Mouse (Mus musculus): ENCODE results near the gene Tcea3. TPM values are rescaled to one million over a fixed set of nuclear protein-coding genes. Genes with fewer than 3 reads are reported as not detected.

Tcea3 gene
- polyA plus RNA-seq, 1 experiment from 2014 or later = 19.8 TPM

GRCm38 (mm10) chr4:136308355-136308754 lies 60.8 kb downstream of the Tcea3 start:
- Histone ChIP-seq H3K36me3 (ENCODE audit: control insufficient read depth, insufficient read depth, low read length) (no peaks in the 10 kb centered on the region), H3K4me1 (ENCODE audit: control insufficient read depth, insufficient read depth, low read length) (peaks cover 8% of the 10 kb centered on the region), H3K4me2 (replicated peaks; ENCODE audit: low read depth, low read length) (no peak overlapping the region), H3K27ac (ENCODE audit: low read length) (no peak overlapping the region), H3K9ac (replicated peaks; ENCODE audit: low read depth, low read length) (no peak overlapping the region), H3K27me3 (ENCODE audit: control insufficient read depth, insufficient read depth, low read length) (no peaks in the 10 kb centered on the region), H3K4me3 (ENCODE audit: low read depth, low read length) (no peak overlapping the region), H3K9me3 (ENCODE audit: control insufficient read depth, low read depth, low read length) (no peaks in the 10 kb centered on the region)
- no peak for ATAC-seq (ENCODE audit: insufficient number of reproducible peaks, insufficient read depth, low FRiP score, low read depth)
- 59% methylated on average over 2 of the region's 2 CpGs for WGBS

GRCm38 (mm10) chr4:136309780-136310179 lies 62.3 kb downstream of the Tcea3 start:
- Histone ChIP-seq H3K36me3 (ENCODE audit: control insufficient read depth, insufficient read depth, low read length) (no peaks in the 10 kb centered on the region), H3K9me3 (ENCODE audit: control insufficient read depth, low read depth, low read length) (no peaks in the 10 kb centered on the region), H3K27me3 (ENCODE audit: control insufficient read depth, insufficient read depth, low read length) (no peaks in the 10 kb centered on the region), H3K4me2 (replicated peaks; ENCODE audit: low read depth, low read length) (peak overlapping the region; percentile 57), H3K4me1 (ENCODE audit: control insufficient read depth, insufficient read depth, low read length) (peaks cover 21% of the 10 kb centered on the region), H3K9ac (replicated peaks; ENCODE audit: low read depth, low read length) (peak overlapping the region; percentile 100; the same call in 1 of the 2 replicates), H3K4me3 (ENCODE audit: low read depth, low read length) (peak overlapping the region; percentile 98), H3K27ac (ENCODE audit: low read length) (peak overlapping the region; percentile 79)
- WGBS = 3% methylated on average over 11 of the region's 11 CpGs
- no peak for ATAC-seq (ENCODE audit: insufficient number of reproducible peaks, insufficient read depth, low FRiP score, low read depth)

GRCm38 (mm10) chr4:136310229-136311041 lies 62.9 kb downstream of the Tcea3 start, which contains the start of gene Hnrnpr:
Gene Hnrnpr, plus strand, starts transcription at chr4:136310942.
- WGBS = under 1% methylated on average over 60 of the region's 65 CpGs
- peaks cover 26% of the 10 kb centered on the region for H3K4me1 ChIP-seq (ENCODE audit: control insufficient read depth, insufficient read depth, low read length)
- H3K9me3 ChIP-seq (ENCODE audit: control insufficient read depth, low read depth, low read length) = no peaks in the 10 kb centered on the region
- H3K27ac ChIP-seq (ENCODE audit: low read length) = peak within 1 kb of the TSS; percentile 97
- peak; percentile 99 for ATAC-seq (ENCODE audit: insufficient number of reproducible peaks, insufficient read depth, low FRiP score, low read depth)
- peak within 1 kb of the TSS; percentile 98 for H3K4me3 ChIP-seq (ENCODE audit: low read depth, low read length)
- H3K27me3 ChIP-seq (ENCODE audit: control insufficient read depth, insufficient read depth, low read length) = no peaks in the 10 kb centered on the region
- H3K36me3 ChIP-seq (ENCODE audit: control insufficient read depth, insufficient read depth, low read length) = no peaks in the 10 kb centered on the region
- peak within 1 kb of the TSS; percentile 77 for H3K4me2 ChIP-seq (replicated peaks; ENCODE audit: low read depth, low read length)
- peak within 1 kb of the TSS; percentile 100 for H3K9ac ChIP-seq (replicated peaks; ENCODE audit: low read depth, low read length)

- WGBS = under 1% methylated on average over 75 of the region's 81 CpGs
- no peaks in the 10 kb centered on the region for H3K9me3 ChIP-seq (ENCODE audit: control insufficient read depth, low read depth, low read length)
- peak overlapping the region; percentile 100 for H3K9ac ChIP-seq (replicated peaks; ENCODE audit: low read depth, low read length)
- H3K27me3 ChIP-seq (ENCODE audit: control insufficient read depth, insufficient read depth, low read length) = no peaks in the 10 kb centered on the region
- peaks cover 26% of the 10 kb centered on the region for H3K4me1 ChIP-seq (ENCODE audit: control insufficient read depth, insufficient read depth, low read length)
- H3K4me3 ChIP-seq (ENCODE audit: low read depth, low read length) = peak overlapping the region; percentile 98
- H3K4me2 ChIP-seq (replicated peaks; ENCODE audit: low read depth, low read length) = peak overlapping the region; percentile 77
- peaks cover 2% of the 10 kb centered on the region; the same call in 1 of the 2 replicates for H3K36me3 ChIP-seq (ENCODE audit: control insufficient read depth, insufficient read depth, low read length)
- ATAC-seq (ENCODE audit: insufficient number of reproducible peaks, insufficient read depth, low FRiP score, low read depth) = peak; percentile 33; the same call in 1 of the 2 replicates
- H3K27ac ChIP-seq (ENCODE audit: low read length) = peak overlapping the region; percentile 97
These were observed 63.8 kb downstream of the Tcea3 start for GRCm38 (mm10) chr4:136311042-136311999.

GRCm38 (mm10) chr4:136312616-136313015 lies 65.1 kb downstream of the Tcea3 start:
- 8% methylated on average over 4 of the region's 4 CpGs for WGBS
- no peaks in the 10 kb centered on the region for H3K9me3 ChIP-seq (ENCODE audit: control insufficient read depth, low read depth, low read length)
- peaks cover 26% of the 10 kb centered on the region for H3K4me1 ChIP-seq (ENCODE audit: control insufficient read depth, insufficient read depth, low read length)
- no peaks in the 10 kb centered on the region for H3K27me3 ChIP-seq (ENCODE audit: control insufficient read depth, insufficient read depth, low read length)
- H3K4me3 ChIP-seq (ENCODE audit: low read depth, low read length) = peak overlapping the region; percentile 98
- no peak for ATAC-seq (ENCODE audit: insufficient number of reproducible peaks, insufficient read depth, low FRiP score, low read depth)
- H3K9ac ChIP-seq (replicated peaks; ENCODE audit: low read depth, low read length) = peak overlapping the region; percentile 15; the same call in 1 of the 2 replicates
- H3K36me3 ChIP-seq (ENCODE audit: control insufficient read depth, insufficient read depth, low read length) = peaks cover 11% of the 10 kb centered on the region
- no peak overlapping the region for H3K27ac ChIP-seq (ENCODE audit: low read length)
- H3K4me2 ChIP-seq (replicated peaks; ENCODE audit: low read depth, low read length) = peak overlapping the region; percentile 77

GRCm38 (mm10) chr4:136317667-136318066 lies 70.1 kb downstream of the Tcea3 start:
- 95% methylated on average over 4 of the region's 4 CpGs for WGBS
- no peaks in the 10 kb centered on the region for H3K9me3 ChIP-seq (ENCODE audit: control insufficient read depth, low read depth, low read length)
- no peak overlapping the region for H3K27ac ChIP-seq (ENCODE audit: low read length)
- H3K27me3 ChIP-seq (ENCODE audit: control insufficient read depth, insufficient read depth, low read length) = no peaks in the 10 kb centered on the region
- H3K36me3 ChIP-seq (ENCODE audit: control insufficient read depth, insufficient read depth, low read length) = peaks cover 58% of the 10 kb centered on the region
- no peak overlapping the region for H3K4me3 ChIP-seq (ENCODE audit: low read depth, low read length)
- H3K4me2 ChIP-seq (replicated peaks; ENCODE audit: low read depth, low read length) = no peak overlapping the region
- no peak for ATAC-seq (ENCODE audit: insufficient number of reproducible peaks, insufficient read depth, low FRiP score, low read depth)
- no peak overlapping the region for H3K9ac ChIP-seq (replicated peaks; ENCODE audit: low read depth, low read length)
- H3K4me1 ChIP-seq (ENCODE audit: control insufficient read depth, insufficient read depth, low read length) = peaks cover 22% of the 10 kb centered on the region

- Histone ChIP-seq H3K9ac (replicated peaks; ENCODE audit: low read depth, low read length) (no peak overlapping the region), H3K4me2 (replicated peaks; ENCODE audit: low read depth, low read length) (no peak overlapping the region), H3K36me3 (ENCODE audit: control insufficient read depth, insufficient read depth, low read length) (peaks cover 73% of the 10 kb centered on the region), H3K27ac (ENCODE audit: low read length) (no peak overlapping the region), H3K27me3 (ENCODE audit: control insufficient read depth, insufficient read depth, low read length) (no peaks in the 10 kb centered on the region), H3K4me3 (ENCODE audit: low read depth, low read length) (no peak overlapping the region), H3K9me3 (ENCODE audit: control insufficient read depth, low read depth, low read length) (no peaks in the 10 kb centered on the region), H3K4me1 (ENCODE audit: control insufficient read depth, insufficient read depth, low read length) (peaks cover 2% of the 10 kb centered on the region; the same call in 1 of the 2 replicates)
- no peak for ATAC-seq (ENCODE audit: insufficient number of reproducible peaks, insufficient read depth, low FRiP score, low read depth)
- WGBS = 77% methylated on average over 4 of the region's 4 CpGs
These were observed 72.5 kb downstream of the Tcea3 start for GRCm38 (mm10) chr4:136320016-136320415.

GRCm38 (mm10) chr4:136324226-136324625 lies 76.7 kb downstream of the Tcea3 start:
- H3K9ac ChIP-seq (replicated peaks; ENCODE audit: low read depth, low read length) = no peak overlapping the region
- no peak for ATAC-seq (ENCODE audit: insufficient number of reproducible peaks, insufficient read depth, low FRiP score, low read depth)
- H3K27me3 ChIP-seq (ENCODE audit: control insufficient read depth, insufficient read depth, low read length) = no peaks in the 10 kb centered on the region
- H3K27ac ChIP-seq (ENCODE audit: low read length) = no peak overlapping the region
- peaks cover 67% of the 10 kb centered on the region for H3K36me3 ChIP-seq (ENCODE audit: control insufficient read depth, insufficient read depth, low read length)
- no peaks in the 10 kb centered on the region for H3K4me1 ChIP-seq (ENCODE audit: control insufficient read depth, insufficient read depth, low read length)
- no peaks in the 10 kb centered on the region for H3K9me3 ChIP-seq (ENCODE audit: control insufficient read depth, low read depth, low read length)
- 56% methylated on average over 2 of the region's 2 CpGs for WGBS
- no peak overlapping the region for H3K4me2 ChIP-seq (replicated peaks; ENCODE audit: low read depth, low read length)
- no peak overlapping the region for H3K4me3 ChIP-seq (ENCODE audit: low read depth, low read length)

Data from stomach, embryonic 14.5 days (tissue).